Mouse (Mus musculus) MEL (cell line): ENCODE results near the gene Fancc. TPM values are rescaled to one million over a fixed set of nuclear protein-coding genes. Genes with fewer than 3 reads are reported as not detected.

Experiments used
- DNase-seq: peaks from one replicate; pipeline ENCODE4 v3.0.0; 2011; ENCODE audit warnings: low read depth, low spot score
- H3K27ac ChIP-seq: 2 replicates; pipeline ENCODE4 v1.5.1; 2012; ENCODE audit warnings: low read depth, mild to moderate bottlenecking, control low read depth, low read length, moderate library complexity; ENCODE audit not compliant: control insufficient read depth
- H3K27me3 ChIP-seq, 2 experiments: fragments of 150-350 bp in 1 of 2; sonication (generic) in 1 of 2; 2 replicates each; pipeline ENCODE4 v1.6.1; 2012; ENCODE audit warnings: low read length in 2 of 2, mild to moderate bottlenecking in 2 of 2, improper control_type of control experiment in 1 of 2, moderate library complexity in 1 of 2; ENCODE audit not compliant: insufficient read depth in 2 of 2, control insufficient read depth in 1 of 2
- H3K36me3 ChIP-seq, 2 experiments: 2 replicates each; pipeline ENCODE4 v1.6.1; 2012 to 2014; ENCODE audit warnings: low read length in 2 of 2, improper control_type of control experiment in 1 of 2, inconsistent platforms in 1 of 2, mild to moderate bottlenecking in 1 of 2; ENCODE audit not compliant: insufficient read depth in 2 of 2, control insufficient read depth in 1 of 2
- H3K4me1 ChIP-seq, 2 experiments: fragments of 150-350 bp in 1 of 2; sonication (generic) in 1 of 2; 2 replicates each; pipeline ENCODE4 v1.6.1; 2012; ENCODE audit warnings: low read length in 2 of 2, improper control_type of control experiment in 1 of 2, mild to moderate bottlenecking in 1 of 2; ENCODE audit not compliant: insufficient read depth in 2 of 2, control insufficient read depth in 1 of 2
- H3K4me3 ChIP-seq, 2 experiments: fragments of 150-350 bp in 1 of 2; sonication (generic) in 1 of 2; 2 replicates each; pipeline ENCODE4 v1.5.1; 2012; ENCODE audit warnings: low read depth in 2 of 2, low read length in 2 of 2, mild to moderate bottlenecking in 2 of 2, moderate library complexity in 2 of 2, control low read depth in 1 of 2, improper control_type of control experiment in 1 of 2; ENCODE audit not compliant: control insufficient read depth in 1 of 2, insufficient read depth in 1 of 2
- H3K79me2 ChIP-seq: 2 replicates; pipeline ENCODE4 v1.6.1; 2012; ENCODE audit warnings: mild to moderate bottlenecking, low read length, moderate library complexity; ENCODE audit not compliant: control insufficient read depth, poor library complexity, insufficient read depth
- H3K9ac ChIP-seq: 2 replicates; pipeline ENCODE4 v1.6.1; 2012; ENCODE audit warnings: low read depth, mild to moderate bottlenecking, control low read depth, low read length, moderate library complexity; ENCODE audit not compliant: control insufficient read depth, poor library complexity, severe bottlenecking
- H3K9me3 ChIP-seq: fragments of 150-350 bp; sonication (generic); replicated peaks from 2 replicates; pipeline ENCODE4 v1.6.1; 2012; ENCODE audit warnings: mild to moderate bottlenecking, low read length, improper control_type of control experiment, moderate library complexity; ENCODE audit not compliant: insufficient read depth
- CHD2 ChIP-seq: IDR thresholded peaks from 2 replicates; pipeline ENCODE4 v1.6.1; 2011; ENCODE audit warnings: low read length, improper control_type of control experiment
- CTCF ChIP-seq, 3 experiments: IDR thresholded peaks in 2 of 3; conservative IDR thresholded peaks in 1 of 3; 2 replicates each; pipeline ENCODE4 v1.5.1; 2011 to 2012; ENCODE audit warnings: low read length in 3 of 3, low read depth in 2 of 3, mild to moderate bottlenecking in 2 of 3, improper control_type of control experiment in 1 of 3, inconsistent platforms in 1 of 3, mixed read lengths in 1 of 3, moderate library complexity in 1 of 3; ENCODE audit not compliant: control insufficient read depth in 1 of 3, insufficient read depth in 1 of 3, poor library complexity in 1 of 3, severe bottlenecking in 1 of 3
- E2F4 ChIP-seq: IDR thresholded peaks from 2 replicates; pipeline ENCODE4 v1.6.1; 2011; ENCODE audit warnings: low read depth, low read length, improper control_type of control experiment, borderline replicate concordance
- ETS1 ChIP-seq: IDR thresholded peaks from 2 replicates; pipeline ENCODE4 v1.6.1; 2012; ENCODE audit warnings: low read depth, mild to moderate bottlenecking, inconsistent platforms, low read length, improper control_type of control experiment, moderate library complexity
- GATA1 ChIP-seq: IDR thresholded peaks from 2 replicates; pipeline ENCODE4 v1.6.1; 2011; ENCODE audit warnings: low read depth, low read length, improper control_type of control experiment
- HCFC1 ChIP-seq: IDR thresholded peaks from 2 replicates; pipeline ENCODE4 v1.6.1; 2012; ENCODE audit warnings: low read depth, mild to moderate bottlenecking, inconsistent platforms, low read length, improper control_type of control experiment, moderate library complexity
- JUND ChIP-seq: IDR thresholded peaks from 2 replicates; pipeline ENCODE4 v1.6.1; 2011; ENCODE audit warnings: low read depth, mild to moderate bottlenecking, improper control_type of control experiment, low read length
- KAT2A ChIP-seq: conservative IDR thresholded peaks from 2 replicates; pipeline ENCODE4 v1.6.1; 2012; ENCODE audit warnings: low read depth, low read length, improper control_type of control experiment, inconsistent platforms
- MAFK ChIP-seq: IDR thresholded peaks from 2 replicates; pipeline ENCODE4 v1.6.1; 2011; ENCODE audit warnings: low read depth, mild to moderate bottlenecking, low read length, improper control_type of control experiment, borderline replicate concordance
- MAX ChIP-seq: IDR thresholded peaks from 2 replicates; pipeline ENCODE4 v1.6.1; 2011; ENCODE audit warnings: low read length, improper control_type of control experiment
- MAZ ChIP-seq: IDR thresholded peaks from 2 replicates; pipeline ENCODE4 v1.6.1; 2012; ENCODE audit warnings: low read depth, mild to moderate bottlenecking, inconsistent platforms, low read length, improper control_type of control experiment
- MEF2A ChIP-seq: IDR thresholded peaks from 2 replicates; pipeline ENCODE4 v1.6.1; 2014; ENCODE audit warnings: low read depth, mild to moderate bottlenecking, inconsistent platforms, low read length, improper control_type of control experiment; ENCODE audit not compliant: poor library complexity, insufficient replicate concordance, severe bottlenecking; ENCODE audit errors: extremely low read depth
- NELFE ChIP-seq: IDR thresholded peaks from 2 replicates; pipeline ENCODE4 v1.6.1; 2011; ENCODE audit warnings: low read depth, low read length, improper control_type of control experiment
- NRF1 ChIP-seq: IDR thresholded peaks from 2 replicates; pipeline ENCODE4 v1.6.1; 2014; ENCODE audit warnings: low read depth, mild to moderate bottlenecking, inconsistent platforms, low read length, improper control_type of control experiment, moderate library complexity; ENCODE audit not compliant: poor library complexity, insufficient read depth, severe bottlenecking
- POLR2A ChIP-seq, 2 experiments: IDR thresholded peaks; 2 replicates each; pipeline ENCODE4 v1.6.1; 2011 to 2012; ENCODE audit warnings: low read length in 2 of 2, mild to moderate bottlenecking in 2 of 2, control low read depth in 1 of 2, improper control_type of control experiment in 1 of 2, low read depth in 1 of 2, moderate library complexity in 1 of 2; ENCODE audit not compliant: control insufficient read depth in 1 of 2, insufficient read depth in 1 of 2, poor library complexity in 1 of 2
- RAD21 ChIP-seq: IDR thresholded peaks from 2 replicates; pipeline ENCODE4 v1.6.1; 2011; ENCODE audit warnings: mild to moderate bottlenecking, low read depth, low read length, improper control_type of control experiment
- RCOR1 ChIP-seq: IDR thresholded peaks from 2 replicates; pipeline ENCODE4 v1.6.1; 2012; ENCODE audit warnings: low read depth, mild to moderate bottlenecking, inconsistent platforms, low read length, improper control_type of control experiment
- TAL1 ChIP-seq: IDR thresholded peaks from 2 replicates; pipeline ENCODE4 v1.6.1; 2012; ENCODE audit warnings: mild to moderate bottlenecking, inconsistent platforms, low read length, moderate library complexity, mixed read lengths
- TCF12 ChIP-seq: IDR thresholded peaks from 2 replicates; pipeline ENCODE4 v1.6.1; 2014; ENCODE audit warnings: low read depth, mild to moderate bottlenecking, inconsistent platforms, low read length, improper control_type of control experiment, moderate library complexity
- ZNF384 ChIP-seq: IDR thresholded peaks from 2 replicates; pipeline ENCODE4 v1.6.1; 2012; ENCODE audit warnings: low read depth, mild to moderate bottlenecking, inconsistent platforms, low read length, improper control_type of control experiment
- polyA plus RNA-seq, 2 experiments: library from polyadenylated mRNA; stranded (reverse) in 1 of 2; unstranded in 1 of 2; fragments of >175 nt in 1 of 2; fragments of >200 nt in 1 of 2; gene quantifications; 2 replicates each; pipeline versions ENCODE4 v1.2.1 to v1.2.4; 2012; ENCODE audit warnings: low replicate concordance in 2 of 2, low read depth in 1 of 2; ENCODE audit not compliant: insufficient read length in 2 of 2, insufficient read depth in 1 of 2, missing spikeins in 1 of 2
- total RNA-seq: library from RNA; depleted of rRNA; stranded (reverse); fragments of 300-350 nt; gene quantifications from 2 replicates; pipeline ENCODE4 v1.2.3, GENCODE M21; 2012

Fancc gene
- total and polyA plus RNA-seq, 3 experiments = 4.0 to 5.5 TPM; not detected in 1

DNA sequence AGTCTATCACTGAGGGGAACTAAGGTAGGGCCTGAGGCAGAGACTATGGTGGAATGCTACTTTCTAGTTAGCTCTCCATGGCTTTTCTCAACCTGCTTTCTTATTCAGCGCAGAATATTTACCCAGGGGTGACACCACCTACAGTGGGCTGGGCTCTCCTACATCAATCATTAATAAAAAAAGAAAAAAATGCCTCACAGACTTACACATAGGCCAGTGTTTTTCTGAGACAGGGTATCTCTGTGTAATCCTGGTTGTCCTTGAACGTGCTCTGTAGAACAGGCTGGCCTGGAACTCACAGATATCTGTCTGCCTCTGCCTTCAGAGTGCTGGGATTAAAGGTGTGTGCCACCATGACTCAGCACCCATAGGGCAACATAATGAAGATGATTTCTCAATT is 2.4 kb upstream of the Fancc start:
- no peak overlapping the region for H3K27ac ChIP-seq
- H3K4me1 ChIP-seq = no peaks in the 10 kb centered on the region
- TF ChIP-seq ZNF384 (no peak), KAT2A (no peak), CTCF (IDR thresholded peaks at IDR 0.05 in 2 of 3, conservative IDR thresholded peaks at IDR 0.05 in 1 of 3; ENCODE audit: control insufficient read depth in 1 of 3, insufficient read depth in 1 of 3, low read depth in 2 of 3, low read length in 3 of 3, poor library complexity in 1 of 3, severe bottlenecking in 1 of 3) (no peak), MAFK (no peak)
- H3K36me3 ChIP-seq = no peaks in the 10 kb centered on the region
- no peak overlapping the region for H3K4me3 ChIP-seq
- no peaks in the 10 kb centered on the region for H3K79me2 ChIP-seq
- H3K9ac ChIP-seq = no peak overlapping the region
- H3K27me3 ChIP-seq = peaks cover 2 to 3% of the 10 kb centered on the region in 2 experiments; a peak in 3 of 4 replicates
- no peaks in the 10 kb centered on the region for H3K9me3 ChIP-seq
- no peak for DNase-seq

DNA sequence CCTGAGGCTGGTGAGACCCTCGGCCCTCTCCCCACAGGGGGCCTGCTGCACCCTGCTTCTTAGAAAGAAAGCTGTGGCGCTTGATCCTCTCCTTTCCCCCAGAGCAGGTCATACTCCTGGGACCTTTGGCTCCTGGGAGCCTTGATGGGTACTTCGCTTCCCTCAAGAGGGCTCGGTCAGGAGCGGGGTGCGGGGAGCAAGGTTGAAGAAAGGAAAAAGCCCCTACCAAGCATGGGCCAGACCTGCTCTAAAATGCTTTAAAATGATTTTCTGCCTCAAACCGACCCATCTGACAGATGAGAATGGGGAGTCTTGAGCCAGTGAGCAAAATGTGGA is 9.4 kb downstream of the Fancc start:
- H3K9me3 ChIP-seq = no peaks in the 10 kb centered on the region
- TF ChIP-seq POLR2A (IDR thresholded peaks at IDR 0.05; ENCODE audit: control insufficient read depth in 1 of 2, insufficient read depth in 1 of 2, low read depth in 1 of 2, low read length in 2 of 2, poor library complexity in 1 of 2) (no peak), ETS1 (no peak), HCFC1 (no peak), MAX (no peak), RAD21 (no peak), MEF2A (no peak), CTCF (IDR thresholded peaks at IDR 0.05 in 2 of 3, conservative IDR thresholded peaks at IDR 0.05 in 1 of 3; ENCODE audit: control insufficient read depth in 1 of 3, insufficient read depth in 1 of 3, low read depth in 2 of 3, low read length in 3 of 3, poor library complexity in 1 of 3, severe bottlenecking in 1 of 3) (no peak), E2F4 (no peak), KAT2A (no peak), NRF1 (no peak), CHD2 (no peak), NELFE (no peak), TAL1 (no peak), GATA1 (no peak), JUND (no peak), RCOR1 (no peak), MAZ (no peak), TCF12 (no peak)
- peaks cover 4 to 10% of the 10 kb centered on the region in 2 experiments for H3K27me3 ChIP-seq

More for the DNA sequence above, 9.4 kb downstream of the Fancc start:
- no peaks in the 10 kb centered on the region for H3K4me1 ChIP-seq
- no peak overlapping the region for H3K9ac ChIP-seq
- no peaks in the 10 kb centered on the region for H3K36me3 ChIP-seq
- H3K4me3 ChIP-seq = no peak overlapping the region
- H3K79me2 ChIP-seq = no peaks in the 10 kb centered on the region
- DNase-seq = no peak
- H3K27ac ChIP-seq = no peak overlapping the region
